Mouse (Mus musculus): ENCODE results near the gene Ost4. TPM values are rescaled to one million over a fixed set of nuclear protein-coding genes. Genes with fewer than 3 reads are reported as not detected.
A peak's percentile ranks its signal among the peaks of the same experiment; 100 is the strongest.

Gene Ost4
- total RNA-seq, 2 experiments from 2014 or later: 96.8 to 101 TPM

GRCm38 (mm10) chr5:30927945-30928529 lies 20.4 kb upstream of the Ost4 start:
- intact Hi-C loops (cut with DNase I): no loop called here
- DNase-seq (ENCODE audit: low spot score in 2 of 2): peak; percentile 62 to 72

- DNase-seq (ENCODE audit: low spot score in 2 of 2): no peak
- intact Hi-C loops (cut with DNase I): no loop called here
These were observed 18.5 kb upstream of the Ost4 start for GRCm38 (mm10) chr5:30926073-30926472.

GRCm38 (mm10) chr5:30925217-30925616 lies 17.6 kb upstream of the Ost4 start:
- no peak for DNase-seq (ENCODE audit: low spot score in 2 of 2)
- intact Hi-C loops (cut with DNase I): no loop called here

GRCm38 (mm10) chr5:30924614-30925013 lies 17.0 kb upstream of the Ost4 start:
- no peak for DNase-seq (ENCODE audit: low spot score in 2 of 2)
- intact Hi-C loops (cut with DNase I): no loop called here

GRCm38 (mm10) chr5:30923119-30923518 lies 15.5 kb upstream of the Ost4 start:
- intact Hi-C loops (cut with DNase I): no loop called here

GRCm38 (mm10) chr5:30922581-30923041 lies 15.0 kb upstream of the Ost4 start:
- intact Hi-C loops (cut with DNase I): no loop called here
- no peak for DNase-seq (ENCODE audit: low spot score in 2 of 2)

More at GRCm38 (mm10) chr5:30923119-30923518, 15.5 kb upstream of the Ost4 start:
- no peak for DNase-seq (ENCODE audit: low spot score in 2 of 2)

- DNase-seq (ENCODE audit: low spot score in 2 of 2): peak; percentile 87 to 91
- intact Hi-C loops (cut with DNase I): no loop called here
These were observed 13.9 kb upstream of the Ost4 start, which contains the start of gene Khk for GRCm38 (mm10) chr5:30921256-30922033. Gene Khk (plus strand): TSS chr5:30921431.

GRCm38 (mm10) chr5:30920621-30921020 lies 13.0 kb upstream of the Ost4 start:
- DNase-seq (ENCODE audit: low spot score in 2 of 2): no peak
- intact Hi-C loops (cut with DNase I): no loop called here

GRCm38 (mm10) chr5:30919831-30920614 lies 12.4 kb upstream of the Ost4 start:
- intact Hi-C loops (cut with DNase I): loop anchor here (5.0 to 10.0 kb wide), 2 partner anchors 113 to 205 kb away; partner anchors contain the start of gene Dpysl5
- peak in 1 of 2 experiments; percentile 59 for DNase-seq (ENCODE audit: low spot score in 2 of 2)

GRCm38 (mm10) chr5:30918691-30919090 lies 11.1 kb upstream of the Ost4 start:
- no peak for DNase-seq (ENCODE audit: low spot score in 2 of 2)
- intact Hi-C loops (cut with DNase I): loop anchor here (5.0 to 10.0 kb wide), 2 partner anchors 111 to 204 kb away; partner anchors contain the start of gene Dpysl5

GRCm38 (mm10) chr5:30917891-30918670 lies 10.5 kb upstream of the Ost4 start:
- no peak for DNase-seq (ENCODE audit: low spot score in 2 of 2)
- intact Hi-C loops (cut with DNase I): loop anchor here (5.0 to 10.0 kb wide), 2 partner anchors 111 to 203 kb away; partner anchors contain the start of gene Dpysl5

GRCm38 (mm10) chr5:30917348-30917747 lies 9.8 kb upstream of the Ost4 start:
- intact Hi-C loops (cut with DNase I): loop anchor here (5.0 to 10.0 kb wide), 2 partner anchors 110 to 203 kb away; partner anchors contain the start of gene Dpysl5
- DNase-seq (ENCODE audit: low spot score in 2 of 2): no peak

GRCm38 (mm10) chr5:30916841-30917240 lies 9.3 kb upstream of the Ost4 start:
- intact Hi-C loops (cut with DNase I): loop anchor here (5.0 to 10.0 kb wide), 2 partner anchors 110 to 202 kb away; partner anchors contain the start of gene Dpysl5

GRCm38 (mm10) chr5:30915974-30916433 lies 8.4 kb upstream of the Ost4 start:
- intact Hi-C loops (cut with DNase I): loop anchor here (5.0 to 10.0 kb wide), 2 partner anchors 109 to 201 kb away; partner anchors contain the start of gene Dpysl5
- peak; percentile 91 to 97 for DNase-seq (ENCODE audit: low spot score in 2 of 2)

More at GRCm38 (mm10) chr5:30916841-30917240, 9.3 kb upstream of the Ost4 start:
- DNase-seq (ENCODE audit: low spot score in 2 of 2): no peak

GRCm38 (mm10) chr5:30915456-30915855 lies 7.9 kb upstream of the Ost4 start:
- DNase-seq (ENCODE audit: low spot score in 2 of 2): no peak
- intact Hi-C loops (cut with DNase I): loop anchor here (5.0 to 10.0 kb wide), 2 partner anchors 108 to 201 kb away; partner anchors contain the start of gene Dpysl5

GRCm38 (mm10) chr5:30914849-30915248 lies 7.3 kb upstream of the Ost4 start:
- intact Hi-C loops (cut with DNase I): loop anchor here (5.0 to 10.0 kb wide), 2 partner anchors 108 to 200 kb away; partner anchors contain the start of gene Dpysl5
- DNase-seq (ENCODE audit: low spot score in 2 of 2): no peak

- intact Hi-C loops (cut with DNase I): loop anchor here (10.0 kb wide), 1 partner anchor 199 kb away; the partner anchor contains the start of gene Dpysl5
- DNase-seq (ENCODE audit: low spot score in 2 of 2): no peak
These were observed 6.6 kb upstream of the Ost4 start for GRCm38 (mm10) chr5:30914101-30914635.

Measured in left cerebral cortex, postnatal 14 days (tissue).